Mouse (Mus musculus) myocyte (in vitro differentiated cells): ENCODE results near the gene Adamtsl4.

Experiments used
- POLR2A ChIP-seq: IDR thresholded peaks from one replicate; pipeline ENCODE4 v1.6.1; 2011; ENCODE audit warnings: low read depth, mild to moderate bottlenecking, control low read depth, moderate library complexity; ENCODE audit not compliant: insufficient read length
- SRF ChIP-seq: IDR thresholded peaks from one replicate; pipeline ENCODE4 v1.6.1; 2011; ENCODE audit warnings: low read depth; ENCODE audit not compliant: control insufficient read depth, insufficient read length

GRCm38 (mm10) chr3:95685701-95686100 is 2.0 kb downstream of the Adamtsl4 start:
- TF ChIP-seq POLR2A (no peak), SRF (no peak)
